Mouse (Mus musculus): Measurements from ENCODE around the gene Jam2. TPM values are rescaled to one million over a fixed set of nuclear protein-coding genes. Genes with fewer than 3 reads are reported as not detected.

Gene Jam2
- polyA plus RNA-seq, 1 experiment from 2014 or later: 8.3 TPM

- Histone ChIP-seq H3K9me3 (replicated peaks; ENCODE audit: low read length) (no peaks in the 10 kb centered on the region), H3K4me1 (replicated peaks; ENCODE audit: insufficient read depth, low read length) (no peaks in the 10 kb centered on the region), H3K27me3 (ENCODE audit: insufficient read depth, low read length) (no peaks in the 10 kb centered on the region), H3K36me3 (ENCODE audit: insufficient read depth, low read length) (no peaks in the 10 kb centered on the region), H3K4me3 (replicated peaks; ENCODE audit: low read depth, low read length) (no peak overlapping the region), H3K27ac (no peak overlapping the region), H3K9ac (ENCODE audit: low read depth, low read length) (no peak overlapping the region), H3K4me2 (ENCODE audit: low read length) (no peak overlapping the region)
- no peak for TF ChIP-seq CTCF (IDR thresholded peaks at IDR 0.05; ENCODE audit: low read depth)
- DNase-seq (ENCODE audit: low spot score) (no peak), ATAC-seq (replicated peaks; ENCODE audit: low FRiP score, low read depth) (no peak)
- WGBS: 68% methylated on average over 1 of the region's 1 CpGs
These were observed 36.3 kb downstream of the Jam2 start for GRCm38 (mm10) chr16:84810254-84810653.

GRCm38 (mm10) chr16:84813852-84814251 lies 39.9 kb downstream of the Jam2 start:
- Histone ChIP-seq H3K27ac (no peak overlapping the region), H3K4me1 (replicated peaks; ENCODE audit: insufficient read depth, low read length) (no peaks in the 10 kb centered on the region), H3K4me2 (ENCODE audit: low read length) (no peak overlapping the region), H3K36me3 (ENCODE audit: insufficient read depth, low read length) (no peaks in the 10 kb centered on the region), H3K9ac (ENCODE audit: low read depth, low read length) (no peak overlapping the region), H3K9me3 (replicated peaks; ENCODE audit: low read length) (no peaks in the 10 kb centered on the region), H3K4me3 (replicated peaks; ENCODE audit: low read depth, low read length) (no peak overlapping the region), H3K27me3 (ENCODE audit: insufficient read depth, low read length) (no peaks in the 10 kb centered on the region)
- ATAC-seq (replicated peaks; ENCODE audit: low FRiP score, low read depth): no peak
- no peak for DNase-seq (ENCODE audit: low spot score)
- TF ChIP-seq CTCF (IDR thresholded peaks at IDR 0.05; ENCODE audit: low read depth): no peak
- 75% methylated on average over 8 of the region's 8 CpGs for WGBS

DNA sequence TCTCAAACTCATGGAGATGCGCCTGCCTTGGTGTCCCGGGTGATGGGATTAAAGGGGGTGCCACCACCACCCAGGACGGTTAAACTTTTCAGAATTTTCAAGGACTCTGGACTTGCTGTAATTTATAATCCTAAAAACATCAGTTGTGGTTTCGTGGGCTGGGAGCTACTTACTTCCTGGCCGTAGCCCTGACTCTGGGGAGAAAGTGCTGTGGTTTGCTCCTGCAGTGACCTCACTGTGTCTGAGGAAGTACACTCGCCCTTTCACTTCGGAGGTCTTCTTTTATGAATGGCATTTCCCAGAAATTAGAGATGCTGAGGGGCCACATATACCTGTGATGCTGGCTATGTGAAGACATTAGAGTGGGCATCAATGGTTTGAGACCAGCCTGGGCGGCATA lies 40.6 kb downstream of the Jam2 start:
- 63% methylated on average over 8 of the region's 8 CpGs for WGBS
- no peak for TF ChIP-seq CTCF (IDR thresholded peaks at IDR 0.05; ENCODE audit: low read depth)
- DNase-seq (ENCODE audit: low spot score): peak; percentile 56
- no peak for ATAC-seq (replicated peaks; ENCODE audit: low FRiP score, low read depth)
- Histone ChIP-seq H3K4me3 (replicated peaks; ENCODE audit: low read depth, low read length) (no peak overlapping the region), H3K27me3 (ENCODE audit: insufficient read depth, low read length) (no peaks in the 10 kb centered on the region), H3K36me3 (ENCODE audit: insufficient read depth, low read length) (no peaks in the 10 kb centered on the region), H3K9ac (ENCODE audit: low read depth, low read length) (no peak overlapping the region), H3K9me3 (replicated peaks; ENCODE audit: low read length) (no peaks in the 10 kb centered on the region), H3K27ac (no peak overlapping the region), H3K4me2 (ENCODE audit: low read length) (no peak overlapping the region), H3K4me1 (replicated peaks; ENCODE audit: insufficient read depth, low read length) (no peaks in the 10 kb centered on the region)

- no peak overlapping the region for H3K9ac ChIP-seq (ENCODE audit: low read depth, low read length)
- no peaks in the 10 kb centered on the region for H3K9me3 ChIP-seq (replicated peaks; ENCODE audit: low read length)
- peak; percentile 75 for DNase-seq (ENCODE audit: low spot score)
- no peaks in the 10 kb centered on the region for H3K36me3 ChIP-seq (ENCODE audit: insufficient read depth, low read length)
- TF ChIP-seq CTCF (IDR thresholded peaks at IDR 0.05; ENCODE audit: low read depth): peak; percentile 82
- ATAC-seq (replicated peaks; ENCODE audit: low FRiP score, low read depth): 0 out of 2 replicates have a peak, but pooled peaks have one; percentile 43
- no peak overlapping the region for H3K4me2 ChIP-seq (ENCODE audit: low read length)
- no peak overlapping the region for H3K27ac ChIP-seq
- H3K27me3 ChIP-seq (ENCODE audit: insufficient read depth, low read length): no peaks in the 10 kb centered on the region
- 40% methylated on average over 7 of the region's 7 CpGs for WGBS
- H3K4me1 ChIP-seq (replicated peaks; ENCODE audit: insufficient read depth, low read length): no peaks in the 10 kb centered on the region
- H3K4me3 ChIP-seq (replicated peaks; ENCODE audit: low read depth, low read length): no peak overlapping the region
These were observed 43.5 kb downstream of the Jam2 start for GRCm38 (mm10) chr16:84817423-84817822.

DNA sequence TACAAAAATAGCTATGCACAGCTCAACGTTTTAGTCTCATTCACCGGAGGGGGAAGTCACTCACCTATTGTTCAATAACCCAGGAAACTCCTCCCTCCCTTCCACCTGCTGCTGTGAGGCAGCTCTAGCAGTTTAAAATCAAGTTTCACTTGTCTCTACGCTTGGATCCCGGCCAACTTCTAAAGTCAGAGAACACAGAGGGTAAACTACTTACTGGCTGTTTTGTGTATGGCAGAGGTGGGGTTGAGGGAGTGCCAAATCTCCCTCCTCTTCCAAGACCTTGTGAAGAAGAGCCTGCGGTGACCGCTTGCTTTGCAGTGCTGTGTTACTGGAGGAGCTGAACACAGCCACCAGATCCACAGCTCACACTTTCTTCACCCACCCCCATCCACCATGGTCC lies 51.1 kb downstream of the Jam2 start:
- H3K27me3 ChIP-seq (ENCODE audit: insufficient read depth, low read length): no peaks in the 10 kb centered on the region
- TF ChIP-seq CTCF (IDR thresholded peaks at IDR 0.05; ENCODE audit: low read depth): no peak
- ATAC-seq (replicated peaks; ENCODE audit: low FRiP score, low read depth) (peak; percentile 65), DNase-seq (ENCODE audit: low spot score) (peak; percentile 46)
- H3K36me3 ChIP-seq (ENCODE audit: insufficient read depth, low read length): peaks cover 44% of the 10 kb centered on the region
- H3K9ac ChIP-seq (ENCODE audit: low read depth, low read length): no peak overlapping the region
- 66% methylated on average over 6 of the region's 6 CpGs for WGBS
- no peaks in the 10 kb centered on the region for H3K9me3 ChIP-seq (replicated peaks; ENCODE audit: low read length)
- H3K4me3 ChIP-seq (replicated peaks; ENCODE audit: low read depth, low read length): no peak overlapping the region
- peak overlapping the region; percentile 42 for H3K27ac ChIP-seq
- no peak overlapping the region for H3K4me2 ChIP-seq (ENCODE audit: low read length)
- no peaks in the 10 kb centered on the region for H3K4me1 ChIP-seq (replicated peaks; ENCODE audit: insufficient read depth, low read length)

DNA sequence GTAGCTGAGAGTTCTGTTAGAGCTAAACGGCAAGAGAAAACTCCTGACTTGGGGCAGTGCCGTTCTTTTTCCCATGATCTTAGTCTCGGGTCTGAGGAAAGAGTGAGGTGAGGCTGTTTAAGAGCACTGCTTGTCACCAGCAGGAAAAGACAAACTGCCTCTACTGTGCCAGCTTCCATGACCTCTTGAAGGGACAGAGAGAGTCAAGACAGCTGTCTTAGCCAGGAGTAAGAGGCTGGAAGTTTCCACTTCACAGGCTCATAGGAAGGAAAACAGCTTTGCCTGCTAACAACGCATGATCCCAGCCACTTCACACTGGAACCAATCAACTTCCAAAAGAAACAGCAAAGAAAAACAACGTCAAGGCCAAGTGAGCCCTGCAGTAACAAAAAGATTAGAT lies 57.8 kb downstream of the Jam2 start:
- DNase-seq (ENCODE audit: low spot score) (peak; percentile 39), ATAC-seq (replicated peaks; ENCODE audit: low FRiP score, low read depth) (no peak)
- H3K9me3 ChIP-seq (replicated peaks; ENCODE audit: low read length): no peaks in the 10 kb centered on the region
- WGBS: 39% methylated on average over 5 of the region's 5 CpGs
- no peak overlapping the region for H3K4me2 ChIP-seq (ENCODE audit: low read length)
- no peak for TF ChIP-seq CTCF (IDR thresholded peaks at IDR 0.05; ENCODE audit: low read depth)
- H3K9ac ChIP-seq (ENCODE audit: low read depth, low read length): no peak overlapping the region
- no peaks in the 10 kb centered on the region for H3K27me3 ChIP-seq (ENCODE audit: insufficient read depth, low read length)
- H3K27ac ChIP-seq: peak overlapping the region; percentile 68
- H3K4me3 ChIP-seq (replicated peaks; ENCODE audit: low read depth, low read length): no peak overlapping the region
- peaks cover 8% of the 10 kb centered on the region for H3K4me1 ChIP-seq (replicated peaks; ENCODE audit: insufficient read depth, low read length)
- H3K36me3 ChIP-seq (ENCODE audit: insufficient read depth, low read length): peaks cover 35% of the 10 kb centered on the region

DNA sequence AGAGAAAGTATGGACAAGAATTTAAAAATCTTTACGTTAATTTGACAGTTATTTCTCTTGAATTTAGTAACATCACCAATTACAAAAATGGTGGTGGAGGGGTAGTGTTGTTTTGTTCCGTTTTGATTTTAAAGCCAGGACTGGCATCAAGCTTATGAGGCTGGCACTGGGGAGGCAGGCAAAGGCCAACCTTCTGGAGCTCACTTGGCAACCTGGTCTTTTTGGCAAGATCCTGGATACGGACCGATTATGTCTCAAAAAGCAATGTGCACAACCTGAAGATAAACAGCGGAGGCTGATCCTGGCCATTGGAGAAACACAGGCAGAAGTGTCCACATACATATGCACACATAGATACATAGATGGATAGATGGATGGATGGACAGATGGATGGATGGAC lies 58.8 kb downstream of the Jam2 start:
- peaks cover 28% of the 10 kb centered on the region for H3K36me3 ChIP-seq (ENCODE audit: insufficient read depth, low read length)
- no peak for TF ChIP-seq CTCF (IDR thresholded peaks at IDR 0.05; ENCODE audit: low read depth)
- 95% methylated on average over 5 of the region's 5 CpGs for WGBS
- H3K4me1 ChIP-seq (replicated peaks; ENCODE audit: insufficient read depth, low read length): peaks cover 8% of the 10 kb centered on the region
- no peak overlapping the region for H3K27ac ChIP-seq
- no peak overlapping the region for H3K4me2 ChIP-seq (ENCODE audit: low read length)
- H3K9me3 ChIP-seq (replicated peaks; ENCODE audit: low read length): no peaks in the 10 kb centered on the region
- ATAC-seq (replicated peaks; ENCODE audit: low FRiP score, low read depth) (no peak), DNase-seq (ENCODE audit: low spot score) (no peak)
- H3K4me3 ChIP-seq (replicated peaks; ENCODE audit: low read depth, low read length): no peak overlapping the region
- H3K9ac ChIP-seq (ENCODE audit: low read depth, low read length): no peak overlapping the region
- no peaks in the 10 kb centered on the region for H3K27me3 ChIP-seq (ENCODE audit: insufficient read depth, low read length)

Data from kidney, postnatal 0 days (tissue).